Mouse (Mus musculus) kidney, postnatal 0 days (tissue): ENCODE measurements around the gene Gmppb. TPM values are rescaled to one million over a fixed set of nuclear protein-coding genes. Genes with fewer than 3 reads are reported as not detected.

Experiments used
- ATAC-seq: fragments of 200-750 bp; cut with Nextera tagmentation; replicated peaks from 2 replicates; pipeline ENCODE4 v1.8.0; 2017; ENCODE audit warnings: low read depth, moderate number of reproducible peaks, moderate TSS enrichment, moderate library complexity; ENCODE audit not compliant: low FRiP score
- DNase-seq: peaks from one replicate; pipeline ENCODE4 v3.0.0-alpha.2; 2016; ENCODE audit warnings: low spot score
- H3K27ac ChIP-seq: fragments of 300-500 bp; sonication (generic); 2 replicates; pipeline ENCODE4 v1.5.1; 2014; ENCODE audit warnings: mild to moderate bottlenecking
- H3K27me3 ChIP-seq: fragments of 300-500 bp; sonication (generic); 2 replicates; pipeline ENCODE4 v1.6.1; 2014; ENCODE audit warnings: low read length, mixed read lengths; ENCODE audit not compliant: insufficient read depth
- H3K36me3 ChIP-seq: fragments of 300-500 bp; sonication (generic); 2 replicates; pipeline ENCODE4 v1.6.1; 2014; ENCODE audit warnings: low read length, mixed read lengths; ENCODE audit not compliant: insufficient read depth
- H3K4me1 ChIP-seq: fragments of 300-500 bp; sonication (generic); replicated peaks from 2 replicates; pipeline ENCODE4 v1.6.1; 2014; ENCODE audit warnings: antibody characterized with exemption, low read length, mixed read lengths; ENCODE audit not compliant: insufficient read depth
- H3K4me2 ChIP-seq: fragments of 300-500 bp; sonication (generic); 2 replicates; pipeline ENCODE4 v1.6.1; 2014; ENCODE audit warnings: mild to moderate bottlenecking, low read length, moderate library complexity, mixed read lengths
- H3K4me3 ChIP-seq: fragments of 300-500 bp; sonication (generic); replicated peaks from 2 replicates; pipeline ENCODE4 v1.5.1; 2014; ENCODE audit warnings: low read depth, low read length
- H3K9ac ChIP-seq: fragments of 300-500 bp; sonication (generic); 2 replicates; pipeline ENCODE4 v1.6.1; 2014; ENCODE audit warnings: low read depth, low read length
- H3K9me3 ChIP-seq: fragments of 300-500 bp; sonication (generic); replicated peaks from 2 replicates; pipeline ENCODE4 v1.6.1; 2016; ENCODE audit warnings: low read length, inconsistent platforms, mixed read lengths
- CTCF ChIP-seq: IDR thresholded peaks from 2 replicates; pipeline ENCODE4 v1.5.1; 2016; ENCODE audit warnings: antibody characterized with exemption, low read depth, mild to moderate bottlenecking, moderate library complexity
- WGBS: fragments of 180-500 bp; shearing (Covaris S2); extraction: QIAGEN DNeasy Blood & Tissue Kit; methylation state at CpG from one replicate; pipeline ENCODE4 v1.1.7; 2014; 5-methylcytosine and 5-hydroxymethylcytosine counted together
- polyA plus RNA-seq: library from polyadenylated mRNA; unstranded; fragments of >200 nt; fragmentation: Nextera tagmentation; extraction: Ambion mirVana; gene quantifications from 2 replicates; pipeline ENCODE4 v1.2.1, GENCODE M21; 2015

Gene Gmppb
- polyA plus RNA-seq, 1 experiment from 2014 or later: 23.2 TPM

DNA sequence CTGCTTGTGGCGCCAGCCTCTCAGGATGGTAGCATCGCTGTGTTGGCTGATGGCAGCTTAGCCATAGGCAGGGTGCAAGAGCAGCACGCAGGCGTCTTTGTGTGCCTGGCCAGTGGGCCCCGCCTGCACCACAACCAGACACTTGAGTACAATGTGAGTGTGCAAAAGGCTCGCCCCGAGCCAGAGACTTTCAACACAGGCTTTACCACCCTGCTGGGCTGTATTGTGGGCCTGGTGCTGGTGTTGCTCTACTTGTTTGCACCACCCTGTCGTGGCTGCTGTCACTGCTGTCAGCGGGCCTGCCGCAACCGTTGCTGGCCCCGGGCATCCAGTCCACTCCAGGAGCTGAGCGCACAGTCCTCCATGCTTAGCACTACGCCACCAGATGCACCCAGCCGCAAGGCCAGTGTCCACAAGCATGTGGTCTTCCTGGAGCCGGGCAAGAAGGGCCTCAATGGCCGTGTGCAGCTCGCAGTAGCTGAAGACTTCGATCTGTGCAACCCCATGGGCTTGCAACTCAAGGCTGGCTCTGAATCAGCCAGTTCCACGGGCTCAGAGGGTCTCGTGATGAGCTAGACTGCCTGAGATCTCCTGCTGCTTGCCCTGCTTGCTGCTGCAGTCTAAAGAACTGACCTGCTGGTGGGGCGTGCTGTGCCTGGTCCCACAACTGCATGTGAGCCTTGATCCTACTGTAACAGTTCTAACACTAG lies 5.4 kb downstream of the Gmppb start:
- DNase-seq: no peak
- H3K36me3 ChIP-seq: peaks cover 46% of the 10 kb centered on the region
- ATAC-seq: no peak
- H3K4me1 ChIP-seq: peaks cover 8% of the 10 kb centered on the region; the same call in 1 of the 2 replicates
- H3K27ac ChIP-seq: no peak overlapping the region
- no peaks in the 10 kb centered on the region for H3K27me3 ChIP-seq
- WGBS: 90% methylated on average over 22 of the region's 22 CpGs
- H3K9ac ChIP-seq: no peak overlapping the region
- H3K4me2 ChIP-seq: no peak overlapping the region
- no peaks in the 10 kb centered on the region for H3K9me3 ChIP-seq
- H3K4me3 ChIP-seq: no peak overlapping the region
- TF ChIP-seq CTCF: no peak

- H3K27me3 ChIP-seq: no peaks in the 10 kb centered on the region
- TF ChIP-seq CTCF: no peak
- no peak overlapping the region for H3K4me3 ChIP-seq
- ATAC-seq (no peak), DNase-seq (no peak)
- 94% methylated on average over 1 of the region's 1 CpGs for WGBS
- peaks cover 47% of the 10 kb centered on the region for H3K36me3 ChIP-seq
- no peak overlapping the region for H3K9ac ChIP-seq
- no peak overlapping the region for H3K4me2 ChIP-seq
- peaks cover 3% of the 10 kb centered on the region; the same call in 1 of the 2 replicates for H3K4me1 ChIP-seq
- no peak overlapping the region for H3K27ac ChIP-seq
- H3K9me3 ChIP-seq: no peaks in the 10 kb centered on the region
Measured at GRCm38 (mm10) chr9:108055061-108055460, 6.0 kb downstream of the Gmppb start.

DNA sequence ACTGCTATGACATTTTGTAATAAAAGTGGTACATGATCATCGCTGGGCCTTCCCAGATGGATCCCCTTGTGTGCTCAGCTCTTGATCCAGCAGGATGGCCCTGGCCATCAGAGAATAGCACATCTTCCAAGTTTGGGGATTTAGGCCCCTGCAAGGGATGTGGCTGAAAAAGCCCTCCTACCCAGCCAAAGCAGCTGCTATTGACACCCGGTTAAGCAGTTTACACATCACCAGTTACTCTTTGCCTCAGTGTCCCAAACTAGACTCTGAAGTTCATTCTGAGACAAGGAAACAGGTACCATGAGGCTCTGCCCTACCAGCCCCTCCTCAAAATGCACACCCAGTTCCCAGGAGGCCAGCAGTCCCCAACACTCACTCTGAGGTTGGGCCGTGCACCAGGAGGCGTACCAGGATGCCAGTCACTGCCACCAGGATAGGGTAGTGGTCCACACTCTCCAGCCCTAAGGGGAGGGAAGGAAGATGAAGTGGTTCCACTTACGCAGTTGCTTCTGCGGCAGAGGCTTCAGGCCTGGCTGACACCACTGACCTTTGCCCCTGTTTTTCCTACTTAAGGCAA lies 6.7 kb downstream of the Gmppb start:
- WGBS: 83% methylated on average over 6 of the region's 6 CpGs
- H3K36me3 ChIP-seq: peaks cover 47% of the 10 kb centered on the region
- no peak overlapping the region for H3K9ac ChIP-seq
- peaks cover 3% of the 10 kb centered on the region; the same call in 1 of the 2 replicates for H3K4me1 ChIP-seq
- ATAC-seq (no peak), DNase-seq (no peak)
- H3K27ac ChIP-seq: no peak overlapping the region
- no peak overlapping the region for H3K4me2 ChIP-seq
- no peaks in the 10 kb centered on the region for H3K27me3 ChIP-seq
- H3K4me3 ChIP-seq: no peak overlapping the region
- H3K9me3 ChIP-seq: no peaks in the 10 kb centered on the region
- TF ChIP-seq CTCF: no peak

DNA sequence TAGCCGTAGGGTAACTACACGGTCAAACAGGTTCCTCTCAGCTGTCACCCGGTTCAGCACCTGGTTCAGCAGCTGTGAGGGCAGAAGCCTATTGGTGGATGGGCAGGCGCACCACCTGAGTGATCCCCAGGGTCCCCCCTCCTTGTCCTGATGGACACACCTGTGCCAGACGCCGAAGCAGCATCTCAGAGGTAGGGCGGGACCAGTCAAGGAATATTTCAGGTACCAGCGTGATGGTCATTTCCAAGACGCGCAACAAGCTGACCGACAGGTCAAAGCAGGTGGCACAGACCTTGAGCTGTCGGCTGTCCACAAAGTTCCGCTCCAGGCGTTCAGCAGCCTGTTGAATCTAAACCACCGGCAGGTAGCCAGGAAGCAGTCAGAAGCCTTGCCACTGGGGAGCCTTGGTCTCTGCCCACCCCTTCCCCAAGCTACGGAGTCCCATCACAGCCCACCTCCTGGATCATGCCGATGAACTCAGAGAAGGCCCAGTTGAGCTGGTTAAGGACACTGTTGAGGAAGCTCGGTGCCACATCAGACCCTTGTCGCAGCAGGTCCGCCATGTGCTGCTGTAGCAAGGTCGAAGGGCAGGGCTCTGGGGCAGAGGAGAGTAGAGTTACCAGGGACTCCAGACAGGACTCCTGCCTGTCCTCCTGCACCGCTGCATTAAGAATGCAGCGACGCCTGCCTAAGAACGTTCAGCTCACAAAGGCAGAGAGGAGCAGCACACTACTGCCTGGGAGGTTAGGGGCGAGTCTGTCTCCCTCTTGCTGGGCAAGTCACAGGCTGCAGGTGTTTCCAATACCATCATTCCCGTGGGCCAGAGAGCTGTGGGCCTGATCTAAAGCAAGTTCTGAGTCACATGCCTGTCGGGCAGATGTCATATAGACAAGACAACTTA lies 7.6 kb downstream of the Gmppb start:
- no peak overlapping the region for H3K4me2 ChIP-seq
- H3K9me3 ChIP-seq: no peaks in the 10 kb centered on the region
- no peak overlapping the region for H3K9ac ChIP-seq
- no peaks in the 10 kb centered on the region for H3K27me3 ChIP-seq
- no peak overlapping the region for H3K27ac ChIP-seq
- H3K4me3 ChIP-seq: no peak overlapping the region
- H3K4me1 ChIP-seq: peaks cover 3% of the 10 kb centered on the region; the same call in 1 of the 2 replicates
- H3K36me3 ChIP-seq: peaks cover 45% of the 10 kb centered on the region
- no peak for ATAC-seq
- TF ChIP-seq CTCF: no peak
- DNase-seq: no peak
- 75% methylated on average over 28 of the region's 28 CpGs for WGBS

- H3K9me3 ChIP-seq: no peaks in the 10 kb centered on the region
- DNase-seq (no peak), ATAC-seq (no peak)
- no peak for TF ChIP-seq CTCF
- no peaks in the 10 kb centered on the region for H3K27me3 ChIP-seq
- peaks cover 44% of the 10 kb centered on the region for H3K36me3 ChIP-seq
- no peak overlapping the region for H3K4me2 ChIP-seq
- no peak overlapping the region for H3K9ac ChIP-seq
- H3K4me3 ChIP-seq: no peak overlapping the region
- WGBS: 87% methylated on average over 5 of the region's 5 CpGs
- H3K4me1 ChIP-seq: peaks cover 3% of the 10 kb centered on the region; the same call in 1 of the 2 replicates
- H3K27ac ChIP-seq: no peak overlapping the region
Measured at GRCm38 (mm10) chr9:108057262-108057562, 8.2 kb downstream of the Gmppb start.

DNA sequence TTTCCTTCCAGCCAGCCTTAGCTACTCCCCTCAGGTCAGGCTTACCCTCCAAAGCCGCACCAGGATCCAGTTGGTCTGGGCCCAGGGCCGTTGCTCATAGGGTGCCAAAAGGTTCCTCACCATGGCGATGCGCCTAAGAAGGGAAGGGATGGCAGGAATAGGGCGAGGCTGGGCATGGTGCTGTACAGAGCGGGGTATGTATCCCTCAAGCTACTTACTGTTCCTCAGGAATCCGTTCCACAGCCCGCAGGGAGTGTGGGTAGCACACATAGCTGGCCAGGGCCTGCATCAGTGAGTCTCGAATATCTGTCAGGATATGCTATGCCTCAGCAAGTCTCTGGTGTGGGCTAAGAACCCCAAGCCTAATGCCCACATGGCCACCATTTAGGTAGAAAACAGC lies 9.2 kb downstream of the Gmppb start:
- Histone ChIP-seq H3K27ac (no peak overlapping the region), H3K27me3 (no peaks in the 10 kb centered on the region), H3K36me3 (peaks cover 52% of the 10 kb centered on the region), H3K9ac (no peak overlapping the region), H3K4me1 (peaks cover under 1% of the 10 kb centered on the region; the same call in 1 of the 2 replicates), H3K4me2 (no peak overlapping the region), H3K4me3 (no peak overlapping the region), H3K9me3 (no peaks in the 10 kb centered on the region)
- ATAC-seq: no peak
- 92% methylated on average over 9 of the region's 9 CpGs for WGBS
- no peak for TF ChIP-seq CTCF
- no peak for DNase-seq
